Mouse (Mus musculus): ENCODE results near the gene Olfr54. TPM values are rescaled to one million over a fixed set of nuclear protein-coding genes. Genes with fewer than 3 reads are reported as not detected.

Gene Olfr54
- polyA plus RNA-seq, 1 experiment from 2014 or later = 0.13 TPM

Other genes with a start within 250 kb of the Olfr54 start
- 34.2 and 35.1 TPM in 2 replicates for gene Zfp354c, start 186.5 kb upstream of the Olfr54 start, polyA plus RNA-seq (2015; fragmentation: Nextera tagmentation; extraction: Ambion mirVana)
- 0.81 and 0.95 TPM in 2 replicates for gene Zfp879, start 172.7 kb upstream of the Olfr54 start, polyA plus RNA-seq (2015; fragmentation: Nextera tagmentation; extraction: Ambion mirVana)
- gene Grm6, start 163.6 kb upstream of the Olfr54 start, polyA plus RNA-seq (2015; fragmentation: Nextera tagmentation; extraction: Ambion mirVana) = 0.33 and 0.39 TPM in 2 replicates
- 7.0 and 7.6 TPM in 2 replicates for gene Zfp454, start 126.6 kb upstream of the Olfr54 start, polyA plus RNA-seq (2015; fragmentation: Nextera tagmentation; extraction: Ambion mirVana)
- 9.3 and 10.3 TPM in 2 replicates for gene Zfp2, start 98.1 kb upstream of the Olfr54 start, polyA plus RNA-seq (2015; fragmentation: Nextera tagmentation; extraction: Ambion mirVana)
- 2.5 and 2.7 TPM in 2 replicates for gene Zfp354b, start 82.6 kb upstream of the Olfr54 start, polyA plus RNA-seq (2015; fragmentation: Nextera tagmentation; extraction: Ambion mirVana)
- gene 4933414I15Rik, start 70.5 kb upstream of the Olfr54 start, polyA plus RNA-seq (2015; fragmentation: Nextera tagmentation; extraction: Ambion mirVana) = not detected in 2 replicates
- gene Prop1, start 60.5 kb upstream of the Olfr54 start, polyA plus RNA-seq (2015; fragmentation: Nextera tagmentation; extraction: Ambion mirVana) = not detected in 2 replicates
- gene Olfr1378, start 47.7 kb upstream of the Olfr54 start, polyA plus RNA-seq (2015; fragmentation: Nextera tagmentation; extraction: Ambion mirVana) = not detected in 2 replicates
- 0.13 and 0.20 TPM in 2 replicates for gene Olfr1377, start 32.3 kb upstream of the Olfr54 start, polyA plus RNA-seq (2015; fragmentation: Nextera tagmentation; extraction: Ambion mirVana)
- gene Olfr51, start 10.6 kb upstream of the Olfr54 start, polyA plus RNA-seq (2015; fragmentation: Nextera tagmentation; extraction: Ambion mirVana) = not detected in 2 replicates
- gene Olfr1375, start 33.9 kb downstream of the Olfr54 start, polyA plus RNA-seq (2015; fragmentation: Nextera tagmentation; extraction: Ambion mirVana) = not detected in 2 replicates
- gene Zfp354a, start 45.0 kb downstream of the Olfr54 start, polyA plus RNA-seq (2015; fragmentation: Nextera tagmentation; extraction: Ambion mirVana) = 10.1 and 10.6 TPM in 2 replicates
- gene Gm12569, start 206.2 kb downstream of the Olfr54 start, polyA plus RNA-seq (2015; fragmentation: Nextera tagmentation; extraction: Ambion mirVana) = not detected in 2 replicates
- 108 and 111 TPM in 2 replicates for gene Clk4, start 247.5 kb downstream of the Olfr54 start, polyA plus RNA-seq (2015; fragmentation: Nextera tagmentation; extraction: Ambion mirVana)
- gene BC049762, start 248.8 kb downstream of the Olfr54 start, polyA plus RNA-seq (2015; fragmentation: Nextera tagmentation; extraction: Ambion mirVana) = 0.32 and 0.46 TPM in 2 replicates

All from embryonic facial prominence, embryonic 15.5 days (tissue).